Mouse (Mus musculus): ENCODE data around the gene Tmem136. TPM values are rescaled to one million over a fixed set of nuclear protein-coding genes. Genes with fewer than 3 reads are reported as not detected.

Tmem136 gene
- polyA plus RNA-seq, 1 experiment from 2014 or later = 1.6 TPM

- WGBS = 87% methylated on average over 8 of the region's 8 CpGs
- TF ChIP-seq CTCF (IDR thresholded peaks at IDR 0.05; ENCODE audit: low read depth) = no peak
- no peaks in the 10 kb centered on the region for H3K4me1 ChIP-seq (replicated peaks; ENCODE audit: control insufficient read depth, insufficient read depth, low read length)
These were observed 5.9 kb downstream of the Tmem136 start for GRCm38 (mm10) chr9:43110286-43110980.

GRCm38 (mm10) chr9:43109125-43109524 lies 7.2 kb downstream of the Tmem136 start:
- no peaks in the 10 kb centered on the region for H3K9me3 ChIP-seq (ENCODE audit: control insufficient read depth)
- no peaks in the 10 kb centered on the region for H3K27me3 ChIP-seq (replicated peaks; ENCODE audit: control insufficient read depth, insufficient read depth, low read length)
- no peaks in the 10 kb centered on the region for H3K4me1 ChIP-seq (replicated peaks; ENCODE audit: control insufficient read depth, insufficient read depth, low read length)
- 90% methylated on average over 7 of the region's 7 CpGs for WGBS
- H3K9ac ChIP-seq (ENCODE audit: low read depth, low read length) = no peak overlapping the region
- H3K4me2 ChIP-seq (replicated peaks; ENCODE audit: low read depth) = no peak overlapping the region
- H3K27ac ChIP-seq (ENCODE audit: low read depth, low read length) = no peak overlapping the region
- TF ChIP-seq CTCF (IDR thresholded peaks at IDR 0.05; ENCODE audit: low read depth) = no peak
- H3K36me3 ChIP-seq (ENCODE audit: control insufficient read depth, insufficient read depth) = peaks cover 5% of the 10 kb centered on the region; the same call in 1 of the 2 replicates
- no peak for ATAC-seq
- H3K4me3 ChIP-seq (ENCODE audit: low read depth, low read length) = no peak overlapping the region

More at GRCm38 (mm10) chr9:43110286-43110980, 5.9 kb downstream of the Tmem136 start:
- H3K4me3 ChIP-seq (ENCODE audit: low read depth, low read length) = no peak overlapping the region
- H3K27me3 ChIP-seq (replicated peaks; ENCODE audit: control insufficient read depth, insufficient read depth, low read length) = no peaks in the 10 kb centered on the region
- H3K9me3 ChIP-seq (ENCODE audit: control insufficient read depth) = no peaks in the 10 kb centered on the region
- H3K36me3 ChIP-seq (ENCODE audit: control insufficient read depth, insufficient read depth) = peaks cover 5% of the 10 kb centered on the region; the same call in 1 of the 2 replicates
- no peak overlapping the region for H3K27ac ChIP-seq (ENCODE audit: low read depth, low read length)
- no peak for ATAC-seq
- no peak overlapping the region for H3K4me2 ChIP-seq (replicated peaks; ENCODE audit: low read depth)
- H3K9ac ChIP-seq (ENCODE audit: low read depth, low read length) = no peak overlapping the region

GRCm38 (mm10) chr9:43108721-43109120 lies 7.6 kb downstream of the Tmem136 start:
- WGBS = 75% methylated on average over 3 of the region's 3 CpGs

GRCm38 (mm10) chr9:43108081-43108480 lies 8.3 kb downstream of the Tmem136 start:
- Histone ChIP-seq H3K9ac (ENCODE audit: low read depth, low read length) (no peak overlapping the region), H3K4me3 (ENCODE audit: low read depth, low read length) (no peak overlapping the region), H3K4me1 (replicated peaks; ENCODE audit: control insufficient read depth, insufficient read depth, low read length) (no peaks in the 10 kb centered on the region), H3K36me3 (ENCODE audit: control insufficient read depth, insufficient read depth) (peaks cover 5% of the 10 kb centered on the region; the same call in 1 of the 2 replicates), H3K9me3 (ENCODE audit: control insufficient read depth) (no peaks in the 10 kb centered on the region), H3K4me2 (replicated peaks; ENCODE audit: low read depth) (no peak overlapping the region), H3K27ac (ENCODE audit: low read depth, low read length) (no peak overlapping the region), H3K27me3 (replicated peaks; ENCODE audit: control insufficient read depth, insufficient read depth, low read length) (no peaks in the 10 kb centered on the region)
- WGBS = 97% methylated on average over 1 of the region's 1 CpGs
- ATAC-seq = no peak
- TF ChIP-seq CTCF (IDR thresholded peaks at IDR 0.05; ENCODE audit: low read depth) = no peak

More at GRCm38 (mm10) chr9:43108721-43109120, 7.6 kb downstream of the Tmem136 start:
- H3K27ac ChIP-seq (ENCODE audit: low read depth, low read length) = no peak overlapping the region
- no peak for ATAC-seq
- no peaks in the 10 kb centered on the region for H3K4me1 ChIP-seq (replicated peaks; ENCODE audit: control insufficient read depth, insufficient read depth, low read length)
- no peak overlapping the region for H3K9ac ChIP-seq (ENCODE audit: low read depth, low read length)
- no peak overlapping the region for H3K4me2 ChIP-seq (replicated peaks; ENCODE audit: low read depth)
- peaks cover 5% of the 10 kb centered on the region; the same call in 1 of the 2 replicates for H3K36me3 ChIP-seq (ENCODE audit: control insufficient read depth, insufficient read depth)
- no peaks in the 10 kb centered on the region for H3K27me3 ChIP-seq (replicated peaks; ENCODE audit: control insufficient read depth, insufficient read depth, low read length)
- H3K4me3 ChIP-seq (ENCODE audit: low read depth, low read length) = no peak overlapping the region
- TF ChIP-seq CTCF (IDR thresholded peaks at IDR 0.05; ENCODE audit: low read depth) = no peak
- no peaks in the 10 kb centered on the region for H3K9me3 ChIP-seq (ENCODE audit: control insufficient read depth)

GRCm38 (mm10) chr9:43107555-43107954 lies 8.8 kb downstream of the Tmem136 start:
- Histone ChIP-seq H3K9ac (ENCODE audit: low read depth, low read length) (no peak overlapping the region), H3K36me3 (ENCODE audit: control insufficient read depth, insufficient read depth) (peaks cover 5% of the 10 kb centered on the region; the same call in 1 of the 2 replicates), H3K9me3 (ENCODE audit: control insufficient read depth) (no peaks in the 10 kb centered on the region), H3K4me1 (replicated peaks; ENCODE audit: control insufficient read depth, insufficient read depth, low read length) (no peaks in the 10 kb centered on the region), H3K27me3 (replicated peaks; ENCODE audit: control insufficient read depth, insufficient read depth, low read length) (no peaks in the 10 kb centered on the region), H3K27ac (ENCODE audit: low read depth, low read length) (no peak overlapping the region), H3K4me2 (replicated peaks; ENCODE audit: low read depth) (peak overlapping the region; percentile 78), H3K4me3 (ENCODE audit: low read depth, low read length) (no peak overlapping the region)
- WGBS = 53% methylated on average over 5 of the region's 5 CpGs
- no peak for ATAC-seq
- no peak for TF ChIP-seq CTCF (IDR thresholded peaks at IDR 0.05; ENCODE audit: low read depth)

- no peak for ATAC-seq
- Histone ChIP-seq H3K9ac (ENCODE audit: low read depth, low read length) (peak within 1 kb of the TSS; percentile 89), H3K9me3 (ENCODE audit: control insufficient read depth) (no peaks in the 10 kb centered on the region), H3K4me1 (replicated peaks; ENCODE audit: control insufficient read depth, insufficient read depth, low read length) (no peaks in the 10 kb centered on the region), H3K36me3 (ENCODE audit: control insufficient read depth, insufficient read depth) (peaks cover 5% of the 10 kb centered on the region; the same call in 1 of the 2 replicates), H3K27ac (ENCODE audit: low read depth, low read length) (peak within 1 kb of the TSS; percentile 92), H3K4me2 (replicated peaks; ENCODE audit: low read depth) (peak within 1 kb of the TSS; percentile 78), H3K4me3 (ENCODE audit: low read depth, low read length) (peak within 1 kb of the TSS; percentile 80), H3K27me3 (replicated peaks; ENCODE audit: control insufficient read depth, insufficient read depth, low read length) (no peaks in the 10 kb centered on the region)
- TF ChIP-seq CTCF (IDR thresholded peaks at IDR 0.05; ENCODE audit: low read depth) = peak; percentile 76
- 17% methylated on average over 10 of the region's 10 CpGs for WGBS
These were observed 9.2 kb downstream of the Tmem136 start, which contains the start of gene Arhgef12 for GRCm38 (mm10) chr9:43107187-43107517. TSS of gene Arhgef12 (minus strand) at chr9:43107239.
